Mouse (Mus musculus) hindbrain, embryonic 11.5 days (tissue): ENCODE measurements around the gene Id3. TPM values are rescaled to one million over a fixed set of nuclear protein-coding genes. Genes with fewer than 3 reads are reported as not detected.

Source experiments
- ATAC-seq: fragments of 200-750 bp; cut with Nextera tagmentation; 2 replicates; pipeline ENCODE4 v1.8.0; 2017; ENCODE audit warnings: mild to moderate bottlenecking, moderate TSS enrichment, moderate library complexity; ENCODE audit not compliant: low FRiP score
- DNase-seq: peaks from one replicate; pipeline ENCODE4 v3.0.0-alpha.2; 2015; ENCODE audit warnings: low spot score
- H3K27ac ChIP-seq: fragments of 300-500 bp; sonication (generic); 2 replicates; pipeline ENCODE4 v1.5.1; 2014; ENCODE audit warnings: mild to moderate bottlenecking, low read depth, low read length
- H3K27me3 ChIP-seq: fragments of 300-500 bp; sonication (generic); 2 replicates; pipeline ENCODE4 v1.6.1; 2014; ENCODE audit warnings: mild to moderate bottlenecking, low read length, moderate library complexity, mixed read lengths; ENCODE audit not compliant: control insufficient read depth, insufficient read depth
- H3K36me3 ChIP-seq: fragments of 300-500 bp; sonication (generic); 2 replicates; pipeline ENCODE4 v1.6.1; 2014; ENCODE audit warnings: mild to moderate bottlenecking, low read length, moderate library complexity, mixed read lengths; ENCODE audit not compliant: control insufficient read depth, insufficient read depth
- H3K4me1 ChIP-seq: fragments of 300-500 bp; sonication (generic); replicated peaks from 2 replicates; pipeline ENCODE4 v1.6.1; 2014; ENCODE audit warnings: low read length, mixed read lengths; ENCODE audit not compliant: control insufficient read depth, insufficient read depth
- H3K4me2 ChIP-seq: fragments of 300-500 bp; sonication (generic); replicated peaks from 2 replicates; pipeline ENCODE4 v1.6.1; 2014; ENCODE audit warnings: mild to moderate bottlenecking, low read depth, low read length
- H3K4me3 ChIP-seq: fragments of 300-500 bp; sonication (generic); 2 replicates; pipeline ENCODE4 v1.5.1; 2014; ENCODE audit warnings: low read depth, low read length
- H3K9ac ChIP-seq: fragments of 300-500 bp; sonication (generic); 2 replicates; pipeline ENCODE4 v1.6.1; 2014; ENCODE audit warnings: low read depth, low read length
- H3K9me3 ChIP-seq: fragments of 300-500 bp; sonication (generic); 2 replicates; pipeline ENCODE4 v1.6.1; 2016; ENCODE audit warnings: low read length; ENCODE audit not compliant: control insufficient read depth
- WGBS: fragments of 180-500 bp; shearing (Covaris S2); extraction: QIAGEN DNeasy Blood & Tissue Kit; methylation state at CpG from one replicate; pipeline ENCODE4 v1.1.7; 2014; 5-methylcytosine and 5-hydroxymethylcytosine counted together
- polyA plus RNA-seq: library from polyadenylated mRNA; unstranded; fragments of >200 nt; fragmentation: Nextera tagmentation; extraction: Ambion mirVana; gene quantifications from 2 replicates; pipeline ENCODE4 v1.2.1, GENCODE M21; 2014

The Id3 gene
- polyA plus RNA-seq, 1 experiment from 2014 or later = 482 TPM

DNA sequence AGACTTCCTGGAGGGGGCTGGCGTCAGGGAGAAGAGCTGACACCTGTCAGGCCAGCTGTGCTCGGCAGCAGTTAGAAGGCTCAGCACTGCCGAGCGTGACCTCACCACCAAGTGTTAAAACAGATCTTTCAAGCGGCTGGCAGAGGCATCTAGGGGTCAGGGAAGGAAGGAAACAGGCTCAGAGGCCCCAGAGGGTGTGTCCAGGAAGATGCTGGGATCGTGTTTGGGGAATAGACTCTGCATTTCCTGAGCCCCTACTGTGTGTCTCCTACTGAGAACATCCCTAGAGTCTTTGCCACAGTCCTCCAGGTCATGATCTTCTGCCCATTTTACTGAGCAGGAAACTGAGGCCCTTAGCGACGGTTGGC is 33.9 kb downstream of the Id3 start:
- ATAC-seq (peak; percentile 1; the same call in 1 of the 2 replicates), DNase-seq (no peak)
- Histone ChIP-seq H3K36me3 (no peaks in the 10 kb centered on the region), H3K27me3 (no peaks in the 10 kb centered on the region), H3K4me3 (no peak overlapping the region), H3K9me3 (no peaks in the 10 kb centered on the region), H3K9ac (no peak overlapping the region), H3K27ac (peak overlapping the region; percentile 67), H3K4me1 (peaks cover 6% of the 10 kb centered on the region), H3K4me2 (no peak overlapping the region)
- 46% methylated on average over 8 of the region's 8 CpGs for WGBS

DNA sequence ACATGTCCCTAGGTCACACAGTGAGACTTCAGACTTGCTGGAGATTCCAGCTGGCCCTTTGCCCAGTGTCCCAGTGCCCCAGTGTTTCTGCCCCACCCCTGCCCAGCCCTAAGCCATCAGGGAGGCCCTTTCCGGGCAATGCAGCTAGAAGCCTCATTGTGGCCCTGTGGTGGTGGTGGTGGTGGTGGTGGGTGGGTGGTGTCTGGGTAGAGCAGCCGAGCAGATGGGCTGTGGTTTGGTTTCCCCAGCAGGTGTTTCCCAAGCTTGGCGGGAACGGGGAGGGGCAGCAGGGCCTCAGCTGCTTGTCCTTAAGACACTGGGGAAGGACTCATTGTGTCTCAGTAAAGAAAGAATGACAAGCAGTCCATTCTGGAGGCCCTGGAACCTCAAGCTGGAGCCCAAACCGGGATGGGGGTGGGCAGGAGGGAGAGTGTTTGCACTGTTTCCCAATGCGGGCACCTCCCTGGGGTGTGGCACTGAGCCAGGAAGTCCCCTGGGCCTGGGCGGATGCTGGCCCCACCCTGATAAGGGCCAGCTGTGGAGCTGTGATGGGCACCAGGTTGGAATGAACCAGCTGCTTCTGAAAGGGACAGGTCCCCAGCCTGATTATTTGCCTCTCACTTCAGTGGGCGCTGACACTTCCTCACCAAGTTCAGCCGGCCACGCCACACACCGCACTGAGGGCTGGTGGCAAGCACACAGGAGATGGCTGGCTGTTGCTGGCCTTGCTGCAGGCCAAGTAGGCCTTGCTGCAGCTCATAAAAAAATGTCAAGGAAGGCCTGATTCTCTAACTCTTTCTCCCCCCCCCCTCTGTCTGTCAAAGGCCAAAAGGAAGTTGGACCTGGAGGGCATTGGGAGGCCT is 34.5 kb downstream of the Id3 start:
- Histone ChIP-seq H3K4me2 (no peak overlapping the region), H3K27ac (peak overlapping the region; percentile 67), H3K4me1 (peaks cover 6% of the 10 kb centered on the region), H3K4me3 (no peak overlapping the region), H3K9ac (no peak overlapping the region), H3K9me3 (no peaks in the 10 kb centered on the region), H3K27me3 (no peaks in the 10 kb centered on the region), H3K36me3 (no peaks in the 10 kb centered on the region)
- ATAC-seq (peak; percentile 30; the same call in 1 of the 2 replicates), DNase-seq (peak; percentile 18)
- 54% methylated on average over 11 of the region's 11 CpGs for WGBS

DNA sequence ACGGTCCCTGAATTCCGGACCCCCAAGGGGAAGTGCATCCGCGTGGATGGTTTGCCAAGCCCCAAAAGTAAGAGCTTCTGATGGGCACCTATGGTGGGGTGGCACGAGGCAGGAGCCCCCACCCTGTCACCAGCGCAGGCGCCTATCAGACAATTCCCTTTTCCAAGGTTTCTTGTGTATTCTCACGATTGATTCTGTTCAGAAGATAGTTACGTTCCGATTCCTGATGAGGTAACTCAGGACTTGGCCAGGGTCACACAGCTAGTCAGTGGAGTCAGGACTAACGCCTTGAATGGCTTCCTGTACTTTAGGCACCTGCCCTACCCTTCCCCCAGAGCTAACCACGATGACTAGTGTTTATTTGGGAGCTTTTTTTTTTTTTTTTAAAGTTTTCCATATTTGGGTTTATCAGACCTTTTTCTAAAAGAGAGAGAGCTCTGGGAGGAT is 35.2 kb downstream of the Id3 start:
- 0 out of 2 replicates have a peak overlapping the region, but pooled peaks have one; percentile 67 for H3K27ac ChIP-seq
- no peaks in the 10 kb centered on the region for H3K27me3 ChIP-seq
- peaks cover 5% of the 10 kb centered on the region for H3K4me1 ChIP-seq
- 85% methylated on average over 12 of the region's 12 CpGs for WGBS
- no peak overlapping the region for H3K9ac ChIP-seq
- ATAC-seq = no peak
- H3K36me3 ChIP-seq = no peaks in the 10 kb centered on the region
- no peak overlapping the region for H3K4me3 ChIP-seq
- DNase-seq = no peak
- no peak overlapping the region for H3K4me2 ChIP-seq
- H3K9me3 ChIP-seq = no peaks in the 10 kb centered on the region

GRCm38 (mm10) chr4:136179456-136179855 is 36.2 kb downstream of the Id3 start:
- peak overlapping the region; percentile 34; the same call in 1 of the 2 replicates for H3K9ac ChIP-seq
- DNase-seq (no peak), ATAC-seq (no peak)
- 92% methylated on average over 7 of the region's 7 CpGs for WGBS
- peaks cover 3% of the 10 kb centered on the region for H3K4me1 ChIP-seq
- no peak overlapping the region for H3K27ac ChIP-seq
- no peak overlapping the region for H3K4me3 ChIP-seq
- H3K36me3 ChIP-seq = no peaks in the 10 kb centered on the region
- H3K9me3 ChIP-seq = no peaks in the 10 kb centered on the region
- no peaks in the 10 kb centered on the region for H3K27me3 ChIP-seq
- H3K4me2 ChIP-seq = no peak overlapping the region; the same call in 1 of the 2 replicates

- H3K4me1 ChIP-seq = peaks cover 3% of the 10 kb centered on the region
- WGBS = 2% methylated on average over 15 of the region's 15 CpGs
- peak overlapping the region; percentile 33 for H3K4me3 ChIP-seq
- ATAC-seq (peak; percentile 33; the same call in 1 of the 2 replicates), DNase-seq (peak; percentile 95)
- H3K4me2 ChIP-seq = peak overlapping the region; percentile 48
- peak overlapping the region; percentile 34; the same call in 1 of the 2 replicates for H3K9ac ChIP-seq
- no peaks in the 10 kb centered on the region for H3K27me3 ChIP-seq
- no peaks in the 10 kb centered on the region for H3K9me3 ChIP-seq
- no peak overlapping the region; the same call in 1 of the 2 replicates for H3K27ac ChIP-seq
- H3K36me3 ChIP-seq = no peaks in the 10 kb centered on the region
Measured at GRCm38 (mm10) chr4:136179998-136180397, 36.7 kb downstream of the Id3 start.

GRCm38 (mm10) chr4:136180408-136181330 is 37.4 kb downstream of the Id3 start:
- peak; percentile 81 for ATAC-seq
- Histone ChIP-seq H3K36me3 (no peaks in the 10 kb centered on the region), H3K27ac (no peak overlapping the region; the same call in 1 of the 2 replicates), H3K9ac (peak overlapping the region; percentile 34; the same call in 1 of the 2 replicates), H3K27me3 (no peaks in the 10 kb centered on the region), H3K4me1 (peaks cover 3% of the 10 kb centered on the region), H3K4me2 (peak overlapping the region; percentile 48), H3K4me3 (peak overlapping the region; percentile 33), H3K9me3 (no peaks in the 10 kb centered on the region)
- WGBS = 18% methylated on average over 23 of the region's 23 CpGs
- peak; percentile 58 for DNase-seq

DNA sequence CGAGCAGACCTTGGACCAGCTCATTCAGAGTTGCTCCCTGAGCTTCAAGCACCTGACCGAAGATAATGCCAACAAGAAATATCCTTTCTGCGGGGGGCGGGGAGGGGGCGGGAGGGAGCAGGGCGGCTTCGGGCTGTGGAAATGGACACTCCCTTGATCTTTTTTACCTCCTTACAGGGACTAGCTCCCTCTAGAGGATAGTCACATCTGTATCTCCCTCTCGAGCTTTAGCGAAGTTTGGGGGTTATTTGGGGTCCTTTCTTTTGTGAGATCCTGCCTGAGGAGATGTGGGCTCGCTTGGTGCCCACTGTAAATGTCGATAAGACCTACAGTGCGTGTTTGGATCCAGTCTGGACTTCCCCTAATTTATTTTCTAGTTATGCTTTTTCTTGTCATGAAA is 38.1 kb downstream of the Id3 start:
- WGBS = 20% methylated on average over 12 of the region's 12 CpGs
- Histone ChIP-seq H3K9ac (no peak overlapping the region), H3K4me1 (peaks cover 3% of the 10 kb centered on the region), H3K9me3 (no peaks in the 10 kb centered on the region), H3K4me3 (no peak overlapping the region), H3K36me3 (no peaks in the 10 kb centered on the region), H3K27me3 (no peaks in the 10 kb centered on the region), H3K27ac (no peak overlapping the region), H3K4me2 (no peak overlapping the region; the same call in 1 of the 2 replicates)
- DNase-seq (no peak), ATAC-seq (no peak)

GRCm38 (mm10) chr4:136185375-136185774 is 42.1 kb downstream of the Id3 start:
- no peaks in the 10 kb centered on the region for H3K9me3 ChIP-seq
- 84% methylated on average over 9 of the region's 9 CpGs for WGBS
- no peak overlapping the region for H3K4me3 ChIP-seq
- H3K9ac ChIP-seq = no peak overlapping the region
- no peaks in the 10 kb centered on the region for H3K27me3 ChIP-seq
- no peak overlapping the region for H3K27ac ChIP-seq
- H3K4me1 ChIP-seq = no peaks in the 10 kb centered on the region
- DNase-seq (no peak), ATAC-seq (no peak)
- H3K4me2 ChIP-seq = no peak overlapping the region
- H3K36me3 ChIP-seq = no peaks in the 10 kb centered on the region
